Mouse (Mus musculus) CH12.LX (cell line): ENCODE data around the gene Ankrd34b. TPM values are rescaled to one million over a fixed set of nuclear protein-coding genes. Genes with fewer than 3 reads are reported as not detected.

ENCODE experiments used
- DNase-seq: peaks from one replicate; pipeline ENCODE4 v3.0.0-alpha.2; 2013; ENCODE audit errors: extremely low read depth
- H3K27ac ChIP-seq: 2 replicates; pipeline ENCODE4 v1.5.1; 2012; ENCODE audit warnings: low read depth, mild to moderate bottlenecking, control low read depth, moderate library complexity; ENCODE audit not compliant: insufficient read depth
- H3K27me3 ChIP-seq: replicated peaks from 2 replicates; pipeline ENCODE3; 2012; ENCODE audit warnings: inconsistent platforms
- H3K36me3 ChIP-seq, 2 experiments: replicated peaks in 1 of 2; 2 replicates each; pipeline versions ENCODE3 to v1.6.1; 2012; ENCODE audit warnings: inconsistent platforms in 1 of 2, low read length in 1 of 2, mild to moderate bottlenecking in 1 of 2, mixed read lengths in 1 of 2, moderate library complexity in 1 of 2; ENCODE audit not compliant: control insufficient read depth in 1 of 2, insufficient read depth in 1 of 2
- H3K4me1 ChIP-seq, 2 experiments: 2 replicates each; pipeline ENCODE4 v1.6.1; 2012; ENCODE audit warnings: inconsistent platforms in 1 of 2, moderate library complexity in 1 of 2; ENCODE audit not compliant: insufficient read depth in 2 of 2, control insufficient read depth in 1 of 2
- H3K4me2 ChIP-seq: 2 replicates; pipeline ENCODE4 v1.6.1; 2012; ENCODE audit warnings: low read depth, mild to moderate bottlenecking, control low read depth; ENCODE audit not compliant: poor library complexity, insufficient read depth, severe bottlenecking
- H3K4me3 ChIP-seq, 3 experiments: fragments of 150-350 bp in 1 of 3; sonication (generic) in 1 of 3; replicated peaks in 1 of 3; 2 replicates each; pipeline versions ENCODE3 to v1.5.1; 2011 to 2012; ENCODE audit warnings: low read depth in 2 of 3, low read length in 2 of 3, mild to moderate bottlenecking in 2 of 3, moderate library complexity in 2 of 3, control low read depth in 1 of 3, improper control_type of control experiment in 1 of 3, inconsistent platforms in 1 of 3, mixed read lengths in 1 of 3; ENCODE audit not compliant: poor library complexity in 1 of 3
- H3K79me2 ChIP-seq: replicated peaks from 2 replicates; pipeline ENCODE4 v1.6.1; 2012; ENCODE audit warnings: mild to moderate bottlenecking, moderate library complexity; ENCODE audit not compliant: control insufficient read depth, poor library complexity, insufficient read depth, severe bottlenecking; ENCODE audit errors: extremely low read depth
- H3K9ac ChIP-seq: 2 replicates; pipeline ENCODE4 v1.6.1; 2012; ENCODE audit warnings: low read depth, mild to moderate bottlenecking, control low read depth, moderate library complexity; ENCODE audit not compliant: insufficient read depth
- H3K9me3 ChIP-seq: replicated peaks from 2 replicates; pipeline ENCODE3; 2012; ENCODE audit warnings: low read length, inconsistent platforms, mixed read lengths
- BHLHE40 ChIP-seq: IDR thresholded peaks from 2 replicates; pipeline ENCODE4 v1.6.1; 2011; ENCODE audit warnings: mild to moderate bottlenecking, low read depth, low read length, improper control_type of control experiment
- CHD1 ChIP-seq: IDR thresholded peaks from 2 replicates; pipeline ENCODE4 v1.6.1; 2012; ENCODE audit warnings: low read depth, low read length, improper control_type of control experiment, inconsistent platforms
- CTCF ChIP-seq, 2 experiments: IDR thresholded peaks in 1 of 2; conservative IDR thresholded peaks in 1 of 2; 2 replicates each; pipeline ENCODE4 v1.5.1; 2011 to 2012; ENCODE audit warnings: low read depth in 2 of 2, low read length in 2 of 2, improper control_type of control experiment in 1 of 2, inconsistent platforms in 1 of 2, mild to moderate bottlenecking in 1 of 2, moderate library complexity in 1 of 2
- EP300 ChIP-seq: IDR thresholded peaks from 2 replicates; pipeline ENCODE4 v1.6.1; 2011; ENCODE audit warnings: low read length, improper control_type of control experiment
- ETS1 ChIP-seq: conservative IDR thresholded peaks from 2 replicates; pipeline ENCODE4 v1.6.1; 2012; ENCODE audit warnings: low read depth, mild to moderate bottlenecking, inconsistent platforms, low read length, improper control_type of control experiment, moderate library complexity
- GABPA ChIP-seq: IDR thresholded peaks from 2 replicates; pipeline ENCODE4 v1.6.1; 2012; ENCODE audit warnings: low read depth, low read length, improper control_type of control experiment, inconsistent platforms; ENCODE audit not compliant: insufficient replicate concordance
- JUND ChIP-seq: conservative IDR thresholded peaks from 2 replicates; pipeline ENCODE4 v1.6.1; 2011; ENCODE audit warnings: low read depth, low read length, improper control_type of control experiment
- KAT2A ChIP-seq: IDR thresholded peaks from 2 replicates; pipeline ENCODE4 v1.6.1; 2012; ENCODE audit warnings: low read length, improper control_type of control experiment, inconsistent platforms; ENCODE audit not compliant: insufficient replicate concordance
- MAZ ChIP-seq: IDR thresholded peaks from 2 replicates; pipeline ENCODE4 v1.6.1; 2012; ENCODE audit warnings: low read depth, mild to moderate bottlenecking, inconsistent platforms, low read length, improper control_type of control experiment, moderate library complexity
- MXI1 ChIP-seq: IDR thresholded peaks from 2 replicates; pipeline ENCODE4 v1.6.1; 2011; ENCODE audit warnings: mild to moderate bottlenecking, low read depth, low read length, improper control_type of control experiment
- MYC ChIP-seq: IDR thresholded peaks from 2 replicates; pipeline ENCODE4 v1.6.1; 2011; ENCODE audit warnings: low read depth, mild to moderate bottlenecking, improper control_type of control experiment, low read length
- NELFE ChIP-seq: IDR thresholded peaks from 2 replicates; pipeline ENCODE4 v1.6.1; 2011; ENCODE audit warnings: low read depth, low read length, improper control_type of control experiment
- PAX5 ChIP-seq: IDR thresholded peaks from 2 replicates; pipeline ENCODE4 v1.6.1; 2012; ENCODE audit warnings: low read length, inconsistent platforms, mixed read lengths
- SIN3A ChIP-seq: IDR thresholded peaks from 2 replicates; pipeline ENCODE4 v1.6.1; 2012; ENCODE audit warnings: low read length, improper control_type of control experiment, inconsistent platforms
- SMC3 ChIP-seq: IDR thresholded peaks from 2 replicates; pipeline ENCODE4 v1.6.1; 2011; ENCODE audit warnings: low read depth, low read length, improper control_type of control experiment
- TCF12 ChIP-seq: IDR thresholded peaks from 2 replicates; pipeline ENCODE4 v1.6.1; 2014; ENCODE audit warnings: low read depth, mild to moderate bottlenecking, inconsistent platforms, low read length, improper control_type of control experiment
- dilution Hi-C: fragments of 300-500 bp; cut with MboI; formaldehyde crosslinking; loops from 2 replicates; pipeline ENCODE4 v1.14.3; 2020; ENCODE audit warnings: low sequenced_read_pairs; ENCODE audit not compliant: extremely low pct_unique_long_range_greater_than_20kb, extremely low pct_ligation_motif_present
- in situ Hi-C: fragments of 300-500 bp; cut with MboI; formaldehyde crosslinking; loops from 3 replicates; pipeline ENCODE4 v1.14.3; 2019; ENCODE audit warnings: low sequenced_read_pairs, low pct_ligation_motif_present, low pct_unique_long_range_greater_than_20kb, mixed read lengths
- polyA plus RNA-seq: library from polyadenylated mRNA; unstranded; fragments of >175 nt; gene quantifications from 2 replicates; pipeline ENCODE4 v1.2.1, GENCODE M21; 2012; ENCODE audit warnings: low read depth; ENCODE audit not compliant: insufficient read length
- total RNA-seq, 2 experiments: library from RNA; depleted of rRNA; stranded (reverse); fragments of 300-350 nt in 1 of 2; fragments of >200 nt in 1 of 2; gene quantifications; 2 replicates each; pipeline ENCODE4 v1.2.3; 2012 to 2014

Gene Ankrd34b
- total and polyA plus RNA-seq, 3 experiments: not detected

- dilution Hi-C loops: no loop called here
- no peaks in the 10 kb centered on the region for H3K79me2 ChIP-seq
- H3K4me1 ChIP-seq: no peaks in the 10 kb centered on the region
Measured at GRCm38 (mm10) chr13:92423711-92424110, 2.0 kb upstream of the Ankrd34b start.

GRCm38 (mm10) chr13:92426294-92427051 lies 777 bp downstream of the Ankrd34b start:
- in situ Hi-C loops (no loop called here), dilution Hi-C loops (no loop called here)
- Histone ChIP-seq H3K27ac (no peak overlapping the region), H3K4me2 (no peak overlapping the region), H3K9me3 (peaks cover 12% of the 10 kb centered on the region), H3K79me2 (no peaks in the 10 kb centered on the region), H3K27me3 (no peaks in the 10 kb centered on the region), H3K36me3 (no peaks in the 10 kb centered on the region), H3K9ac (no peak overlapping the region), H3K4me1 (peaks cover 0 to 4% of the 10 kb centered on the region in 2 experiments; a peak in 1 of 4 replicates), H3K4me3 (no peak overlapping the region)
- TF ChIP-seq JUND (no peak), SIN3A (no peak)
- DNase-seq: no peak

More at GRCm38 (mm10) chr13:92423711-92424110, 2.0 kb upstream of the Ankrd34b start:
- Histone ChIP-seq H3K4me2 (no peak overlapping the region), H3K9me3 (peaks cover 12% of the 10 kb centered on the region), H3K27ac (no peak overlapping the region), H3K9ac (no peak overlapping the region), H3K36me3 (no peaks in the 10 kb centered on the region), H3K27me3 (no peaks in the 10 kb centered on the region), H3K4me3 (no peak overlapping the region)
- TF ChIP-seq CTCF (conservative IDR thresholded peaks at IDR 0.05 in 1 of 2, IDR thresholded peaks at IDR 0.05 in 1 of 2; ENCODE audit: low read depth in 2 of 2, low read length in 2 of 2) (no peak), MYC (no peak), BHLHE40 (no peak), GABPA (no peak), NELFE (no peak), SMC3 (no peak), PAX5 (no peak), CHD1 (no peak), MXI1 (no peak), KAT2A (no peak), MAZ (no peak), TCF12 (no peak), EP300 (no peak), JUND (no peak), ETS1 (no peak)
- in situ Hi-C loops: no loop called here
- no peak for DNase-seq
